Mouse (Mus musculus) megakaryocyte, embryonic 14.5 days (primary cell): ENCODE measurements around the gene Sphkap. TPM values are rescaled to one million over a fixed set of nuclear protein-coding genes. Genes with fewer than 3 reads are reported as not detected.

Experiments used
- H3K27me3 ChIP-seq: replicated peaks from 2 replicates; pipeline ENCODE3; 2012; ENCODE audit warnings: inconsistent platforms
- H3K36me3 ChIP-seq: replicated peaks from 2 replicates; pipeline ENCODE3; 2012; ENCODE audit warnings: low read length, inconsistent platforms, mixed read lengths
- H3K4me1 ChIP-seq: 2 replicates; pipeline ENCODE4 v1.6.1; 2012; ENCODE audit warnings: inconsistent platforms
- H3K4me3 ChIP-seq: replicated peaks from 2 replicates; pipeline ENCODE3; 2012; ENCODE audit warnings: moderate library complexity, mild to moderate bottlenecking, inconsistent platforms
- H3K9me3 ChIP-seq: 2 replicates; pipeline ENCODE4 v1.6.1; 2012; ENCODE audit warnings: inconsistent platforms
- FLI1 ChIP-seq: IDR thresholded peaks from 2 replicates; pipeline ENCODE4 v1.6.1; 2012; ENCODE audit warnings: low read length, inconsistent platforms, mixed read lengths
- GATA1 ChIP-seq: IDR thresholded peaks from 3 replicates; pipeline ENCODE4 v1.6.1; 2012; ENCODE audit warnings: mixed read lengths, low read length, inconsistent platforms, borderline replicate concordance
- polyA plus RNA-seq: library from polyadenylated mRNA; stranded (reverse); fragments of >175 nt; gene quantifications from 2 replicates; pipeline ENCODE4 v1.2.3, GENCODE M21; 2012; ENCODE audit warnings: low replicate concordance; ENCODE audit not compliant: insufficient read depth

Gene Sphkap
- not detected in 2 replicates for polyA plus RNA-seq

DNA sequence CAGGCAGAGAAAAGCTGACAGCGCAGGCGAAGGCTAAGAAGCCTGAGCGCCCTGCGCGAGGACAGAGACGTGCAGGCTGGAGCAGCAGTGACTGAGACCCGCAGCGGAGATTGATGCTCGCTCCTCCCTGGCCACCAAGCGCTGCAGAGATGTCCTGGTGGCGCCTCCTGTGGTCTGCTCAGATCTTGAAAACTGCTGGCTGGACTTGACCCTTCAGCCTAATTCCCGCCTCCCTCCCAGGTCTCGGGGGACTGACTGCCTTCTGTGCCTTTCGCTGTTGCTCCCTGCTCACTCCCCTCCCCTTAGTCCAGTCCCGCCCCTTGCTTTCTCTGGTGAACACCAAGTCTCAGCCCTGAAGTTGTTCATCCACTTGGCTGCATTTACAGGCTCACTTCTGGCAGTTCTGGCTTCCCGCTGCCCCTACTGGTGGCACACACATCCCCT is at the start of gene Sphkap:
Sphkap (minus strand) TSS at position 180 of the 444 bp plus-strand sequence.
- no peak for TF ChIP-seq FLI1
- no peak for TF ChIP-seq GATA1
- no peaks in the 10 kb centered on the region; the same call in 1 of the 2 replicates for H3K9me3 ChIP-seq
- no peaks in the 10 kb centered on the region for H3K36me3 ChIP-seq
- no peaks in the 10 kb centered on the region for H3K27me3 ChIP-seq
- H3K4me1 ChIP-seq = no peaks in the 10 kb centered on the region
- no peak within 1 kb of the TSS for H3K4me3 ChIP-seq

GRCm38 (mm10) chr1:83451291-83451690 is 43.3 kb upstream of the Sphkap start:
- no peak for TF ChIP-seq GATA1
- TF ChIP-seq FLI1 = no peak
- H3K4me1 ChIP-seq = no peaks in the 10 kb centered on the region

DNA sequence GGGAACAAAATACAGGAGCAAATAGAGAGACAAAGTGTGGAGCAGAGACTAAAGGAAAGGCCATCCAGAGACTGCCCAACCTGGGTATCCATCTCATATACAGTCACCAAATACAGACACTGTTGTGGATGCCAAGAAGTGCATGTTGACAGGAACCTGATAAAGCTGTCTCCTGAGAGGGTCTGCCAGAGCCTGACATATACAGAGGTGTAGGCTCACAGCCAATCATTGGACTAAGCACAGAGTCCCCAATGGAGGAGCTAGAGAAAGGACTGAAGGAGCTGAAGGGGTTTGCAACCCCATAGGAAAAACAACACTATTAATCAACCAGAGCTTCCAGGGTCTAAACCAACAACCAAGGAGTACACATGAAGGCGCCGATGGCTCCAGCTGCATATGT is 32.4 kb upstream of the Sphkap start:
- Histone ChIP-seq H3K4me3 (no peak overlapping the region), H3K36me3 (no peaks in the 10 kb centered on the region), H3K4me1 (no peaks in the 10 kb centered on the region), H3K9me3 (no peaks in the 10 kb centered on the region; the same call in 1 of the 2 replicates), H3K27me3 (no peaks in the 10 kb centered on the region)
- no peak for TF ChIP-seq GATA1
- TF ChIP-seq FLI1 = no peak

More at GRCm38 (mm10) chr1:83451291-83451690, 43.3 kb upstream of the Sphkap start:
- Histone ChIP-seq H3K27me3 (no peaks in the 10 kb centered on the region), H3K4me3 (no peak overlapping the region), H3K36me3 (no peaks in the 10 kb centered on the region), H3K9me3 (no peaks in the 10 kb centered on the region)

DNA sequence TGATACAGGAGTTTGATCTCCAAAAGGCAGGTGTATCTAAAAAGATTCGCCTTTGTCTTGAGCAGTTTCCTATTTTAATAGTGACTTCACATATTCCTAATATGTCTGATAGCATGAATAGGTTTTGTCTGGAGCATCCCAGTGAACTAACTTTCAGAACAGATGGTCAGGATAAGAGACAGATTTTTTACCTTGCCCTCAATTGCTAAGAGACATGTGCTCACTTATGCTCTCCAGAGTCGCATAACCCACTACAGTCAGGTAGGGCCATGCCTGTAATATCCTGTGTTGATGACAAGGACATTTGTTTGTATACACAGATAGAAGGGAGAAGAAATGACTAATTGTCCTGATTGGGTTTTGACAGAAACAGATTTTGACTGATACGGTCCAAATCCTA is 25.9 kb upstream of the Sphkap start:
- H3K4me3 ChIP-seq = no peak overlapping the region
- no peak for TF ChIP-seq GATA1
- no peak for TF ChIP-seq FLI1
- no peaks in the 10 kb centered on the region for H3K4me1 ChIP-seq

DNA sequence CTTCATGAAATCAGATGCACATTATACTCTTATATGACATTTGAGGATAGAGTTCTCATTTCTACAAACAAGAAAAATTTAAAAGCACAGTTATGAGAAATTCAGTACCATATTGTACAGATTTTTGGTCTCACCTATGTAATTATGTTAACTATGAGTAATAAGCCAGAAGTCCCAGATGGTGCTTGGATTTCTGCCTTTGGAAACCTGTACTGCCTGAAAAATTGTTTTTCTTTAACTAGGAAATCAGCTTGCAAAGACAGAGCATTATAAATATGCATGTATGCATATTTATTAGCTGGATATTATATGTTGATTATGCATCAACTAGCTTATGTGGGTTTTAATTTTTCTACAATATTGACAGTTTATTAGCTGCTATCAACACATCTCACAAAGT is 21.9 kb upstream of the Sphkap start:
- H3K36me3 ChIP-seq = no peaks in the 10 kb centered on the region
- H3K4me3 ChIP-seq = no peak overlapping the region
- TF ChIP-seq FLI1 = no peak
- no peak for TF ChIP-seq GATA1
- H3K4me1 ChIP-seq = no peaks in the 10 kb centered on the region
- no peaks in the 10 kb centered on the region for H3K27me3 ChIP-seq
- peaks cover 7% of the 10 kb centered on the region for H3K9me3 ChIP-seq

More for the DNA sequence above, 25.9 kb upstream of the Sphkap start:
- Histone ChIP-seq H3K9me3 (peaks cover 7% of the 10 kb centered on the region), H3K27me3 (no peaks in the 10 kb centered on the region), H3K36me3 (no peaks in the 10 kb centered on the region)

GRCm38 (mm10) chr1:83407616-83408015 is 384 bp downstream of the Sphkap start:
- TF ChIP-seq GATA1 = no peak
- TF ChIP-seq FLI1 = no peak
- Histone ChIP-seq H3K9me3 (no peaks in the 10 kb centered on the region; the same call in 1 of the 2 replicates), H3K27me3 (no peaks in the 10 kb centered on the region), H3K4me3 (no peak overlapping the region), H3K4me1 (no peaks in the 10 kb centered on the region), H3K36me3 (no peaks in the 10 kb centered on the region)

DNA sequence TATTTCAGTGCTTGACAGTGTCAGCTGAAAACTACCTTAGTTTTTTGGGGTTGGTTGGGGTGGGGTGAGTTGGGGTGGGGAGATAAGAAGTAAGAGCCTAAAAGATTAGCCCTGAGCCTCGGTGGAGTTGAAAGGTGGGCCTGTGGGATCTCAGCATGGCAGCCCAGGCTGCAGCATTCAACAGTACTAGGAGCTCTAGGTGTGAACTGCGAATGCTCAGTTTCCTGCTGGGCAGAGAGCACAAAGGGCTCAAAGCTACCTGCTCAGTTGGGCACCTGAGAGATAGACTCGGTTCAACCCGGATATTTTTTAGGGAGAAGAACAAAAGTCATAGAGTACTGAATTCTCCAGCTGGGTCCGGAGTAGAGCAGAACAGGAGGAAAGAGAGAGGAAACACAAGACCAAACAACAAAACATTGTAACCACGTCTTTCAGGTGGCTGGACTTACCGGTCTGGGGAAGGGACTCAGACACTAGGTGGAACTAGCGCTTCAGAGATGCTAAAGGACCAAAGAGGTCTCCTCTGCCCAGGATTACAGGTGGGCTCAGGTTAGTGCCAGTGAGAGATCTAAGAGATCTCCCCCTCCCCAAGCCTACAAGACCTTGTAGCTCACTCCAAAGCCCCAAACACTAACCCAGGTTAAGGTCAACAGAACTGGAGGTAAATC is 984 bp downstream of the Sphkap start:
- TF ChIP-seq FLI1 (no peak), GATA1 (no peak)
- no peaks in the 10 kb centered on the region; the same call in 1 of the 2 replicates for H3K9me3 ChIP-seq
- H3K4me1 ChIP-seq = no peaks in the 10 kb centered on the region
- H3K4me3 ChIP-seq = no peak overlapping the region
- H3K27me3 ChIP-seq = no peaks in the 10 kb centered on the region
- H3K36me3 ChIP-seq = no peaks in the 10 kb centered on the region

DNA sequence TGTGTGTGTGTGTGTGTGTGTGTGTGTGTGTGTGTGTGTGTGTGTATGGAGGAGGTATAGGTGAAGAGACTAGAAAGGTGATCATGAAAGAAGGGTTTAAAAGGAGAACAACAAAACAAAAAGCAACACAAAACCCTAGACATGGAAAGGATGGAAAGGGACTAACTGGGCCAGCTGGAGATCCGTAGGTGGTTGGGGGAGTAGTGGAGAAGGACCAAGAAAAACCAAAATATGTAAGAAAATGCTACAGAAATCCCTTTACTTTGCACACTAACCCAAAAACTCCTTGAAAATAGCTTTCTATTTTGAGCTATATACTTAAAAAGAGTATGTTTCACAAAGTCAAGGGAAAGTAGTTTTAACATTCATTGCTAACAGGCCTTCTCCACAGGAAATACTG is 6.9 kb downstream of the Sphkap start:
- Histone ChIP-seq H3K4me1 (no peaks in the 10 kb centered on the region), H3K36me3 (no peaks in the 10 kb centered on the region), H3K9me3 (no peaks in the 10 kb centered on the region; the same call in 1 of the 2 replicates), H3K4me3 (no peak overlapping the region), H3K27me3 (no peaks in the 10 kb centered on the region)
- TF ChIP-seq GATA1 (no peak), FLI1 (no peak)

- Histone ChIP-seq H3K9me3 (no peaks in the 10 kb centered on the region; the same call in 1 of the 2 replicates), H3K27me3 (no peaks in the 10 kb centered on the region), H3K4me3 (no peak overlapping the region), H3K36me3 (no peaks in the 10 kb centered on the region), H3K4me1 (no peaks in the 10 kb centered on the region)
- no peak for TF ChIP-seq FLI1
- TF ChIP-seq GATA1 = no peak
Measured at GRCm38 (mm10) chr1:83396284-83396683, 11.7 kb downstream of the Sphkap start.

GRCm38 (mm10) chr1:83395559-83395958 is 12.4 kb downstream of the Sphkap start:
- H3K4me3 ChIP-seq = no peak overlapping the region
- no peaks in the 10 kb centered on the region; the same call in 1 of the 2 replicates for H3K9me3 ChIP-seq
- no peaks in the 10 kb centered on the region for H3K36me3 ChIP-seq
- no peaks in the 10 kb centered on the region for H3K27me3 ChIP-seq
- TF ChIP-seq FLI1 (no peak), GATA1 (no peak)
- no peaks in the 10 kb centered on the region for H3K4me1 ChIP-seq

- no peaks in the 10 kb centered on the region for H3K4me1 ChIP-seq
- H3K36me3 ChIP-seq = no peaks in the 10 kb centered on the region
- 0 out of 2 replicates have a peak, but pooled peaks cover 5% of the 10 kb centered on the region for H3K9me3 ChIP-seq
- H3K27me3 ChIP-seq = no peaks in the 10 kb centered on the region
- TF ChIP-seq FLI1 = no peak
- no peak for TF ChIP-seq GATA1
- no peak overlapping the region for H3K4me3 ChIP-seq
Measured at GRCm38 (mm10) chr1:83389419-83389818, 18.6 kb downstream of the Sphkap start.
